Mouse (Mus musculus) neural tube, postnatal 0 days (tissue): Measurements from ENCODE around the gene Nectin1. TPM values are rescaled to one million over a fixed set of nuclear protein-coding genes. Genes with fewer than 3 reads are reported as not detected.

Experiments used
- polyA plus RNA-seq: library from polyadenylated mRNA; unstranded; fragments of >200 nt; fragmentation: Nextera tagmentation; extraction: Ambion mirVana; gene quantifications from 2 replicates; pipeline ENCODE4 v1.2.1, GENCODE M21; 2015

The Nectin1 gene
- polyA plus RNA-seq, result 17.5 and 19.0 TPM in 2 replicates

GRCm38 (mm10) chr9:43743647-43744137 lies at the start of gene Nectin1:
TSS of gene Nectin1 (plus strand) at chr9:43743984.

